Mouse (Mus musculus): ENCODE results near the gene Bpi. TPM values are rescaled to one million over a fixed set of nuclear protein-coding genes. Genes with fewer than 3 reads are reported as not detected.

The Bpi gene
- total and polyA plus RNA-seq, 3 experiments: 0.17 to 0.81 (median 0.51) TPM

GRCm38 (mm10) chr2:158221446-158222084, 36.3 kb upstream of the Bpi start:
- peaks cover 9% of the 10 kb centered on the region for H3K9me3 ChIP-seq (replicated peaks; ENCODE audit: low read length)
- H3K4me1 ChIP-seq (ENCODE audit: control insufficient read depth in 1 of 2, insufficient read depth in 2 of 2): peaks cover 21 to 37% of the 10 kb centered on the region in 2 experiments
- H3K36me3 ChIP-seq (replicated peaks in 1 of 2; ENCODE audit: control insufficient read depth in 1 of 2, insufficient read depth in 1 of 2, low read length in 1 of 2): no peaks in the 10 kb centered on the region
- H3K27ac ChIP-seq (ENCODE audit: insufficient read depth, low read depth): no peak overlapping the region
- no peak overlapping the region for H3K9ac ChIP-seq (ENCODE audit: insufficient read depth, low read depth)
- no peaks in the 10 kb centered on the region for H3K79me2 ChIP-seq (replicated peaks; ENCODE audit: control insufficient read depth, extremely low read depth, insufficient read depth, poor library complexity, severe bottlenecking)
- in situ Hi-C loops (cut with MboI; ENCODE audit: low pct_ligation_motif_present, low pct_unique_long_range_greater_than_20kb, low sequenced_read_pairs): no loop called here
- H3K4me2 ChIP-seq (ENCODE audit: insufficient read depth, low read depth, poor library complexity, severe bottlenecking): no peak overlapping the region
- H3K4me3 ChIP-seq (replicated peaks in 1 of 3; ENCODE audit: low read depth in 2 of 3, low read length in 2 of 3, poor library complexity in 1 of 3): no peak overlapping the region
- TF ChIP-seq EP300 (IDR thresholded peaks at IDR 0.05; ENCODE audit: low read length) (no peak), MAFK (IDR thresholded peaks at IDR 0.05; ENCODE audit: insufficient replicate concordance, low read length) (no peak), TBP (conservative IDR thresholded peaks at IDR 0.05; ENCODE audit: low read depth, low read length) (no peak), POLR2A (IDR thresholded peaks at IDR 0.05; ENCODE audit: low read depth, low read length) (no peak), ELF1 (IDR thresholded peaks at IDR 0.05; ENCODE audit: low read depth, low read length) (no peak), CHD2 (IDR thresholded peaks at IDR 0.05; ENCODE audit: low read length) (no peak), ZNF384 (IDR thresholded peaks at IDR 0.05; ENCODE audit: low read depth, low read length) (no peak), CTCF (conservative IDR thresholded peaks at IDR 0.05 in 1 of 2, IDR thresholded peaks at IDR 0.05 in 1 of 2; ENCODE audit: low read depth in 2 of 2, low read length in 2 of 2) (no peak), POLR2AphosphoS2 (IDR thresholded peaks at IDR 0.05; ENCODE audit: low read depth, low read length) (no peak), JUND (conservative IDR thresholded peaks at IDR 0.05; ENCODE audit: low read depth, low read length) (no peak), MAX (IDR thresholded peaks at IDR 0.05; ENCODE audit: low read length) (no peak), ZMIZ1 (IDR thresholded peaks at IDR 0.05; ENCODE audit: low read depth, low read length) (no peak), TCF12 (IDR thresholded peaks at IDR 0.05; ENCODE audit: low read depth, low read length) (no peak), MEF2A (IDR thresholded peaks at IDR 0.05; ENCODE audit: borderline replicate concordance, low read depth, low read length) (no peak), HCFC1 (IDR thresholded peaks at IDR 0.05; ENCODE audit: low read depth, low read length) (no peak), CHD1 (IDR thresholded peaks at IDR 0.05; ENCODE audit: low read depth, low read length) (no peak), USF1 (IDR thresholded peaks at IDR 0.05; ENCODE audit: low read depth, low read length) (no peak), E2F4 (IDR thresholded peaks at IDR 0.05; ENCODE audit: insufficient replicate concordance, low read depth, low read length) (no peak), PAX5 (IDR thresholded peaks at IDR 0.05; ENCODE audit: low read length) (no peak)
- H3K27me3 ChIP-seq (replicated peaks): peaks cover 21% of the 10 kb centered on the region
- dilution Hi-C loops (cut with MboI; ENCODE audit: extremely low pct_ligation_motif_present, extremely low pct_unique_long_range_greater_than_20kb, low sequenced_read_pairs): no loop called here
- no peak for DNase-seq (ENCODE audit: extremely low read depth)

- DNase-seq (ENCODE audit: extremely low read depth): no peak
- no peak for TF ChIP-seq MEF2A (IDR thresholded peaks at IDR 0.05; ENCODE audit: borderline replicate concordance, low read depth, low read length)
- TF ChIP-seq USF2 (conservative IDR thresholded peaks at IDR 0.05; ENCODE audit: low read depth, low read length): no peak
- no peak for TF ChIP-seq PAX5 (IDR thresholded peaks at IDR 0.05; ENCODE audit: low read length)
- TF ChIP-seq KAT2A (IDR thresholded peaks at IDR 0.05; ENCODE audit: insufficient replicate concordance, low read length): no peak
- no peak for TF ChIP-seq ZKSCAN1 (IDR thresholded peaks at IDR 0.05; ENCODE audit: borderline replicate concordance, low read depth, low read length)
- no peak for TF ChIP-seq GABPA (IDR thresholded peaks at IDR 0.05; ENCODE audit: insufficient replicate concordance, low read depth, low read length)
- no peak for TF ChIP-seq E2F4 (IDR thresholded peaks at IDR 0.05; ENCODE audit: insufficient replicate concordance, low read depth, low read length)
- TF ChIP-seq ZNF384 (IDR thresholded peaks at IDR 0.05; ENCODE audit: low read depth, low read length): no peak
- TF ChIP-seq BHLHE40 (IDR thresholded peaks at IDR 0.05; ENCODE audit: low read depth, low read length): no peak
- TF ChIP-seq NRF1 (IDR thresholded peaks at IDR 0.05; ENCODE audit: low read depth, low read length): no peak
- in situ Hi-C loops (cut with MboI; ENCODE audit: low pct_ligation_motif_present, low pct_unique_long_range_greater_than_20kb, low sequenced_read_pairs) (no loop called here), dilution Hi-C loops (cut with MboI; ENCODE audit: extremely low pct_ligation_motif_present, extremely low pct_unique_long_range_greater_than_20kb, low sequenced_read_pairs) (no loop called here)
- H3K9ac ChIP-seq (ENCODE audit: insufficient read depth, low read depth): no peak overlapping the region
- H3K4me2 ChIP-seq (ENCODE audit: insufficient read depth, low read depth, poor library complexity, severe bottlenecking): no peak overlapping the region
- H3K79me2 ChIP-seq (replicated peaks; ENCODE audit: control insufficient read depth, extremely low read depth, insufficient read depth, poor library complexity, severe bottlenecking): no peaks in the 10 kb centered on the region
- no peak overlapping the region for H3K4me3 ChIP-seq (replicated peaks in 1 of 3; ENCODE audit: low read depth in 2 of 3, low read length in 2 of 3, poor library complexity in 1 of 3)
- no peak overlapping the region for H3K27ac ChIP-seq (ENCODE audit: insufficient read depth, low read depth)
- H3K36me3 ChIP-seq (replicated peaks in 1 of 2; ENCODE audit: control insufficient read depth in 1 of 2, insufficient read depth in 1 of 2, low read length in 1 of 2): no peaks in the 10 kb centered on the region
- peaks cover 14 to 26% of the 10 kb centered on the region in 2 experiments for H3K4me1 ChIP-seq (ENCODE audit: control insufficient read depth in 1 of 2, insufficient read depth in 2 of 2)
- peaks cover 21% of the 10 kb centered on the region for H3K27me3 ChIP-seq (replicated peaks)
- peaks cover 9% of the 10 kb centered on the region for H3K9me3 ChIP-seq (replicated peaks; ENCODE audit: low read length)
Measured at GRCm38 (mm10) chr2:158222664-158223063, 35.2 kb upstream of the Bpi start.

All from CH12.LX (cell line).